Mouse (Mus musculus) myocyte (in vitro differentiated cells): Measurements from ENCODE around the gene Eno1. TPM values are rescaled to one million over a fixed set of nuclear protein-coding genes. Genes with fewer than 3 reads are reported as not detected.

Experiments used
- H3K27me3 ChIP-seq: one replicate; pipeline ENCODE4 v1.6.1; 2011; ENCODE audit not compliant: control insufficient read depth, insufficient read depth, insufficient read length
- H3K36me3 ChIP-seq: one replicate; pipeline ENCODE4 v1.6.1; 2011; ENCODE audit not compliant: control insufficient read depth, insufficient read depth
- H3K4me2 ChIP-seq: one replicate; pipeline ENCODE4 v1.6.1; 2011; ENCODE audit warnings: low read depth, control low read depth
- H3K4me3 ChIP-seq: one replicate; pipeline ENCODE4 v1.5.1; 2011; ENCODE audit warnings: mild to moderate bottlenecking, control low read depth, moderate library complexity
- H3K79me2 ChIP-seq: one replicate; pipeline ENCODE4 v1.6.1; 2011; ENCODE audit not compliant: control insufficient read depth, insufficient read depth
- H3ac ChIP-seq: one replicate; pipeline ENCODE4 v1.6.1; 2011; ENCODE audit not compliant: control insufficient read depth, insufficient read length
- CEBPB ChIP-seq: IDR thresholded peaks from 2 replicates; pipeline ENCODE4 v1.6.1; 2011; ENCODE audit warnings: mild to moderate bottlenecking, moderate library complexity; ENCODE audit not compliant: poor library complexity, insufficient read depth, severe bottlenecking
- E2F4 ChIP-seq: IDR thresholded peaks from one replicate; pipeline ENCODE4 v1.6.1; 2011; ENCODE audit warnings: mild to moderate bottlenecking, control low read depth, moderate library complexity; ENCODE audit not compliant: insufficient read depth
- MAX ChIP-seq: IDR thresholded peaks from one replicate; pipeline ENCODE4 v1.6.1; 2011; ENCODE audit warnings: low read depth, mild to moderate bottlenecking, control low read depth
- MYOD1 ChIP-seq, 3 experiments: IDR thresholded peaks; one replicate each; pipeline ENCODE4 v1.6.1; 2011; ENCODE audit warnings: control low read depth in 2 of 3, low read depth in 2 of 3, mild to moderate bottlenecking in 2 of 3, moderate library complexity in 1 of 3; ENCODE audit not compliant: insufficient read length in 2 of 3, control insufficient read depth in 1 of 3
- MYOG ChIP-seq, 3 experiments: IDR thresholded peaks; one replicate each; pipeline ENCODE4 v1.6.1; 2011; ENCODE audit warnings: control low read depth in 2 of 3, low read depth in 2 of 3, mild to moderate bottlenecking in 2 of 3; ENCODE audit not compliant: insufficient read length in 2 of 3, control insufficient read depth in 1 of 3, insufficient read depth in 1 of 3
- POLR2A ChIP-seq: IDR thresholded peaks from one replicate; pipeline ENCODE4 v1.6.1; 2011; ENCODE audit warnings: low read depth, mild to moderate bottlenecking, control low read depth, moderate library complexity; ENCODE audit not compliant: insufficient read length
- POLR2AphosphoS2 ChIP-seq: IDR thresholded peaks from one replicate; pipeline ENCODE4 v1.6.1; 2011; ENCODE audit warnings: low read depth, control low read depth; ENCODE audit not compliant: insufficient read length
- REST ChIP-seq: IDR thresholded peaks from one replicate; pipeline ENCODE4 v1.6.1; 2011; ENCODE audit warnings: mild to moderate bottlenecking, control low read depth, moderate library complexity; ENCODE audit not compliant: insufficient read depth, insufficient read length
- SRF ChIP-seq: IDR thresholded peaks from one replicate; pipeline ENCODE4 v1.6.1; 2011; ENCODE audit warnings: low read depth; ENCODE audit not compliant: control insufficient read depth, insufficient read length
- TCF12 ChIP-seq: IDR thresholded peaks from one replicate; pipeline ENCODE4 v1.6.1; 2011; ENCODE audit warnings: mild to moderate bottlenecking, control low read depth; ENCODE audit not compliant: poor library complexity, insufficient read depth, severe bottlenecking
- TCF3 ChIP-seq: IDR thresholded peaks from one replicate; pipeline ENCODE4 v1.6.1; 2011; ENCODE audit warnings: low read depth, control low read depth; ENCODE audit not compliant: insufficient read length
- USF1 ChIP-seq: IDR thresholded peaks from one replicate; pipeline ENCODE4 v1.6.1; 2011; ENCODE audit warnings: low read depth, mild to moderate bottlenecking, control low read depth, moderate library complexity
- polyA plus RNA-seq: library from polyadenylated mRNA; unstranded; fragments of >200 nt; fragmentation: generic; extraction: Trizol; gene quantifications from one replicate; pipeline ENCODE4 v1.2.1, GENCODE M21; 2012; ENCODE audit warnings: missing spikeins

Gene Eno1
- polyA plus RNA-seq, 1 experiment = 1,358 TPM

- peak; percentile 58 for TF ChIP-seq TCF3
- TF ChIP-seq MYOG (IDR thresholded peaks at IDR 0.05; ENCODE audit: control insufficient read depth in 1 of 3, insufficient read depth in 1 of 3, insufficient read length in 2 of 3, low read depth in 2 of 3) = peak in 2 of 3 experiments; percentile 89 to 96
- TF ChIP-seq SRF = no peak
- TF ChIP-seq TCF12 = peak; percentile 77
- no peak for TF ChIP-seq E2F4
- peak; percentile 88 to 94 (median 92) for TF ChIP-seq MYOD1 (IDR thresholded peaks at IDR 0.05; ENCODE audit: control insufficient read depth in 1 of 3, insufficient read length in 2 of 3, low read depth in 2 of 3)
- TF ChIP-seq USF1 = no peak
- Histone ChIP-seq H3K4me3 (no peak overlapping the region), H3ac (no peak overlapping the region), H3K27me3 (no peaks in the 10 kb centered on the region), H3K4me2 (peak overlapping the region; percentile 77), H3K79me2 (peaks cover 28% of the 10 kb centered on the region), H3K36me3 (peaks cover 16% of the 10 kb centered on the region)
These were observed 1.8 kb upstream of the Eno1 start for GRCm38 (mm10) chr4:150234599-150235327.

GRCm38 (mm10) chr4:150235585-150235984, 936 bp upstream of the Eno1 start:
- H3K4me3 ChIP-seq = peak overlapping the region; percentile 99
- H3K79me2 ChIP-seq = peaks cover 36% of the 10 kb centered on the region
- peak overlapping the region; percentile 77 for H3K4me2 ChIP-seq
- H3K36me3 ChIP-seq = peaks cover 16% of the 10 kb centered on the region
- H3ac ChIP-seq = no peak overlapping the region
- TF ChIP-seq POLR2AphosphoS2 = no peak
- no peak for TF ChIP-seq MYOD1 (IDR thresholded peaks at IDR 0.05; ENCODE audit: control insufficient read depth in 1 of 3, insufficient read length in 2 of 3, low read depth in 2 of 3)
- TF ChIP-seq TCF12 = no peak
- no peak for TF ChIP-seq POLR2A
- no peak for TF ChIP-seq REST
- no peak for TF ChIP-seq CEBPB
- TF ChIP-seq MYOG (IDR thresholded peaks at IDR 0.05; ENCODE audit: control insufficient read depth in 1 of 3, insufficient read depth in 1 of 3, insufficient read length in 2 of 3, low read depth in 2 of 3) = no peak
- no peak for TF ChIP-seq TCF3
- TF ChIP-seq SRF = no peak
- no peak for TF ChIP-seq E2F4
- no peak for TF ChIP-seq MAX
- no peak for TF ChIP-seq USF1
- no peaks in the 10 kb centered on the region for H3K27me3 ChIP-seq

- Histone ChIP-seq H3K79me2 (peaks cover 41% of the 10 kb centered on the region), H3K4me2 (peak overlapping the region; percentile 77), H3K27me3 (no peaks in the 10 kb centered on the region), H3K36me3 (peaks cover 19% of the 10 kb centered on the region), H3K4me3 (peak overlapping the region; percentile 99), H3ac (peak overlapping the region; percentile 48)
- TF ChIP-seq USF1 (no peak), MYOG (IDR thresholded peaks at IDR 0.05; ENCODE audit: control insufficient read depth in 1 of 3, insufficient read depth in 1 of 3, insufficient read length in 2 of 3, low read depth in 2 of 3) (no peak)
These were observed 490 bp upstream of the Eno1 start for GRCm38 (mm10) chr4:150236031-150236430.

- TF ChIP-seq POLR2A (peak; percentile 46), USF1 (no peak), REST (no peak), MAX (no peak), TCF12 (no peak), E2F4 (no peak), POLR2AphosphoS2 (peak; percentile 74), CEBPB (no peak), SRF (no peak), TCF3 (no peak), MYOG (IDR thresholded peaks at IDR 0.05; ENCODE audit: control insufficient read depth in 1 of 3, insufficient read depth in 1 of 3, insufficient read length in 2 of 3, low read depth in 2 of 3) (no peak), MYOD1 (IDR thresholded peaks at IDR 0.05; ENCODE audit: control insufficient read depth in 1 of 3, insufficient read length in 2 of 3, low read depth in 2 of 3) (no peak)
- Histone ChIP-seq H3K27me3 (no peaks in the 10 kb centered on the region), H3ac (peak overlapping the region; percentile 48), H3K79me2 (peaks cover 58% of the 10 kb centered on the region), H3K36me3 (peaks cover 37% of the 10 kb centered on the region), H3K4me2 (peak overlapping the region; percentile 96), H3K4me3 (peak overlapping the region; percentile 99)
These were observed 1.3 kb downstream of the Eno1 start for GRCm38 (mm10) chr4:150237636-150238361.
